Mouse (Mus musculus): ENCODE data around the gene Zfp580. TPM values are rescaled to one million over a fixed set of nuclear protein-coding genes. Genes with fewer than 3 reads are reported as not detected.
A peak's percentile ranks its signal among the peaks of the same experiment; 100 is the strongest.

Gene Zfp580
- total and polyA plus RNA-seq, 3 experiments, result 1.0 to 19.9 TPM; not detected in 1

DNA sequence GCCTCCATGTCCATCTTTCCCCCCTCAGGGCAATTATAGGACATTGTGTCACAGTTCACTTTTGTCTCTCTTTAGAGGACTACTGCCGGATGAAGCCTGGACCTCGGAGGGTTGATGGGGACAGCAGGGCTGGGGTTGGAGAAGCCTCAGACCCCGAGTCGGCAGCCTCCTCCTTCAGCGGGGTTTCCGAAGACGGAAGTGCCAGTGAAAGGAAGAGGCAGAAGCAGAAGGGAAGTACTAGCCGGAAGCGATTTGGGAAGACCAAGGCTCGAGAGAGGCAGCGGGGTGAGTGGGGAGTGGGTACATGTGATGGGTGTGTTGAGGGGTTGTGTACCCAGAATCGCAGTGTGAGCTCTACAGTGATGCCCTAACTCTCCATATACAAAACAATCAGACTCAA, 8.1 kb downstream of the Zfp580 start:
- TF ChIP-seq SMC3 (IDR thresholded peaks at IDR 0.05; ENCODE audit: low read depth, low read length), result no peak
- no peak for TF ChIP-seq POLR2AphosphoS5 (IDR thresholded peaks at IDR 0.05; ENCODE audit: borderline replicate concordance, low read depth, low read length)
- no peak for TF ChIP-seq RAD21 (IDR thresholded peaks at IDR 0.05; ENCODE audit: low read depth, low read length)
- no peak for TF ChIP-seq ZNF384 (IDR thresholded peaks at IDR 0.05; ENCODE audit: low read depth, low read length)
- TF ChIP-seq TCF12 (IDR thresholded peaks at IDR 0.05; ENCODE audit: low read depth, low read length), result no peak
- no peak for TF ChIP-seq MEF2A (IDR thresholded peaks at IDR 0.05; ENCODE audit: extremely low read depth, insufficient replicate concordance, low read depth, low read length, poor library complexity, severe bottlenecking)
- TF ChIP-seq MYC (IDR thresholded peaks at IDR 0.05; ENCODE audit: low read depth, low read length), result no peak
- no peak for TF ChIP-seq CTCF (IDR thresholded peaks at IDR 0.05 in 2 of 3, conservative IDR thresholded peaks at IDR 0.05 in 1 of 3; ENCODE audit: control insufficient read depth in 1 of 3, insufficient read depth in 1 of 3, low read depth in 2 of 3, low read length in 3 of 3, poor library complexity in 1 of 3, severe bottlenecking in 1 of 3)
- no peak for TF ChIP-seq ELF1 (IDR thresholded peaks at IDR 0.05; ENCODE audit: low read depth, low read length)
- TF ChIP-seq RCOR1 (IDR thresholded peaks at IDR 0.05; ENCODE audit: low read depth, low read length), result no peak
- no peak for TF ChIP-seq MAX (IDR thresholded peaks at IDR 0.05; ENCODE audit: low read length)
- Histone ChIP-seq H3K9ac (ENCODE audit: control insufficient read depth, low read depth, low read length, poor library complexity, severe bottlenecking) (peak overlapping the region; percentile 90; the same call in 1 of the 2 replicates), H3K79me2 (ENCODE audit: control insufficient read depth, insufficient read depth, low read length, poor library complexity) (peaks cover 27% of the 10 kb centered on the region), H3K27ac (ENCODE audit: control insufficient read depth, low read depth, low read length) (no peak overlapping the region), H3K27me3 (ENCODE audit: control insufficient read depth in 1 of 2, insufficient read depth in 2 of 2, low read length in 2 of 2) (no peaks in the 10 kb centered on the region), H3K9me3 (replicated peaks; ENCODE audit: insufficient read depth, low read length) (no peaks in the 10 kb centered on the region), H3K4me1 (ENCODE audit: control insufficient read depth in 1 of 2, insufficient read depth in 2 of 2, low read length in 2 of 2) (peaks cover 2 to 9% of the 10 kb centered on the region in 2 experiments; a peak in 2 of 4 replicates), H3K36me3 (ENCODE audit: control insufficient read depth in 1 of 2, insufficient read depth in 2 of 2, low read length in 2 of 2) (peaks cover 4 to 9% of the 10 kb centered on the region in 2 experiments; a peak in 3 of 4 replicates), H3K4me3 (ENCODE audit: control insufficient read depth in 1 of 2, insufficient read depth in 1 of 2, low read depth in 2 of 2, low read length in 2 of 2) (no peak overlapping the region)
- no peak for DNase-seq (ENCODE audit: low read depth, low spot score)

DNA sequence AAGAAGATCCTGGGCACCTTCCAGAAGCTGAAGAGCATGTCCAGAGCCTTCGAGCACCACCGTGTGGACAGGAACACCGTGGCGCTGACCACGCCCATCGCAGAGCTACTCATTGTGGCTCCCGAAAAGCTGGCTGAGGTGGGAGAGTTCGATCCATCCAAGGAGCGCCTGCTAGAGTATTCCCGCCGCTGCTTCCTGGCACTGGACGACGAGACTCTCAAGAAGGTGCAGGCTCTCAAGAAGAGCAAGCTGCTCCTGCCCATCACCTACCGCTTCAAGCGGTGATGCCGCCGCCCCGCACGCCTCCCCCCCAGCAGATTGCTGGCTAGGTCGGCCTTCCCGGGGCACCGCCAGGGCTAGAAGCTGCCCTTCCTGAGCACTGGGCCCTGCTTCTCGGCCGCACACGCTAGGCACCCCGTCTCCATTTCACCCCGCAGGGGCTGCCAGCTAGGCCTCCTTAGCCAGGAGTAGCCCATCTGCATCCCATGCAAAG, 8.9 kb downstream of the Zfp580 start:
- peak; percentile 89 for DNase-seq (ENCODE audit: low read depth, low spot score)
- H3K36me3 ChIP-seq (ENCODE audit: control insufficient read depth in 1 of 2, insufficient read depth in 2 of 2, low read length in 2 of 2), result peaks cover 4 to 15% of the 10 kb centered on the region in 2 experiments; a peak in 3 of 4 replicates
- peaks cover 2 to 15% of the 10 kb centered on the region in 2 experiments; a peak in 3 of 4 replicates for H3K4me1 ChIP-seq (ENCODE audit: control insufficient read depth in 1 of 2, insufficient read depth in 2 of 2, low read length in 2 of 2)
- TF ChIP-seq BHLHE40 (IDR thresholded peaks at IDR 0.05; ENCODE audit: borderline replicate concordance, low read depth, low read length) (no peak), POLR2AphosphoS2 (IDR thresholded peaks at IDR 0.05; ENCODE audit: low read length) (no peak), HCFC1 (IDR thresholded peaks at IDR 0.05; ENCODE audit: low read depth, low read length) (peak; percentile 58; the same call in 1 of the 2 replicates), CHD2 (IDR thresholded peaks at IDR 0.05; ENCODE audit: low read length) (no peak), CTCF (IDR thresholded peaks at IDR 0.05 in 2 of 3, conservative IDR thresholded peaks at IDR 0.05 in 1 of 3; ENCODE audit: control insufficient read depth in 1 of 3, insufficient read depth in 1 of 3, low read depth in 2 of 3, low read length in 3 of 3, poor library complexity in 1 of 3, severe bottlenecking in 1 of 3) (peak; percentile 36 to 72 (median 69); a peak in 5 of 6 replicates), EP300 (IDR thresholded peaks at IDR 0.05; ENCODE audit: low read depth in 1 of 2, low read length in 2 of 2) (no peak), MYC (IDR thresholded peaks at IDR 0.05; ENCODE audit: low read depth, low read length) (no peak), MAZ (IDR thresholded peaks at IDR 0.05; ENCODE audit: low read depth, low read length) (no peak), POLR2A (IDR thresholded peaks at IDR 0.05; ENCODE audit: control insufficient read depth in 1 of 2, insufficient read depth in 1 of 2, low read depth in 1 of 2, low read length in 2 of 2, poor library complexity in 1 of 2) (no peak), MXI1 (IDR thresholded peaks at IDR 0.05; ENCODE audit: low read depth, low read length) (no peak; the same call in 1 of the 2 replicates), GABPA (IDR thresholded peaks at IDR 0.05; ENCODE audit: low read depth, low read length) (no peak), CHD1 (IDR thresholded peaks at IDR 0.05; ENCODE audit: low read depth, low read length) (no peak; the same call in 1 of the 2 replicates), USF2 (IDR thresholded peaks at IDR 0.05; ENCODE audit: borderline replicate concordance in 1 of 2, insufficient read depth in 1 of 2, low read depth in 1 of 2, low read length in 2 of 2) (no peak), TBP (IDR thresholded peaks at IDR 0.05; ENCODE audit: low read depth, low read length) (no peak; the same call in 1 of the 2 replicates), E2F4 (IDR thresholded peaks at IDR 0.05; ENCODE audit: borderline replicate concordance, low read depth, low read length) (no peak), RAD21 (IDR thresholded peaks at IDR 0.05; ENCODE audit: low read depth, low read length) (peak; percentile 63), NRF1 (IDR thresholded peaks at IDR 0.05; ENCODE audit: insufficient read depth, low read depth, low read length, poor library complexity, severe bottlenecking) (no peak), RCOR1 (IDR thresholded peaks at IDR 0.05; ENCODE audit: low read depth, low read length) (no peak), POLR2AphosphoS5 (IDR thresholded peaks at IDR 0.05; ENCODE audit: borderline replicate concordance, low read depth, low read length) (no peak), ZNF384 (IDR thresholded peaks at IDR 0.05; ENCODE audit: low read depth, low read length) (no peak), JUND (IDR thresholded peaks at IDR 0.05; ENCODE audit: low read depth, low read length) (no peak), ELF1 (IDR thresholded peaks at IDR 0.05; ENCODE audit: low read depth, low read length) (no peak), ZC3H11A (IDR thresholded peaks at IDR 0.05; ENCODE audit: low read depth, low read length) (peak; percentile 46), MEF2A (IDR thresholded peaks at IDR 0.05; ENCODE audit: extremely low read depth, insufficient replicate concordance, low read depth, low read length, poor library complexity, severe bottlenecking) (no peak), KAT2A (conservative IDR thresholded peaks at IDR 0.05; ENCODE audit: low read depth, low read length) (no peak)

More for the DNA sequence above, 8.9 kb downstream of the Zfp580 start:
- Histone ChIP-seq H3K4me3 (ENCODE audit: control insufficient read depth in 1 of 2, insufficient read depth in 1 of 2, low read depth in 2 of 2, low read length in 2 of 2) (peak overlapping the region; percentile 62 to 70), H3K9me3 (replicated peaks; ENCODE audit: insufficient read depth, low read length) (no peaks in the 10 kb centered on the region), H3K27me3 (ENCODE audit: control insufficient read depth in 1 of 2, insufficient read depth in 2 of 2, low read length in 2 of 2) (no peaks in the 10 kb centered on the region), H3K79me2 (ENCODE audit: control insufficient read depth, insufficient read depth, low read length, poor library complexity) (peaks cover 34% of the 10 kb centered on the region), H3K9ac (ENCODE audit: control insufficient read depth, low read depth, low read length, poor library complexity, severe bottlenecking) (peak overlapping the region; percentile 90), H3K27ac (ENCODE audit: control insufficient read depth, low read depth, low read length) (peak overlapping the region; percentile 99)
